Mouse (Mus musculus) E14TG2a.4 (cell line): ENCODE results near the gene Rapgef3.

ENCODE experiments used
- H3K27me3 ChIP-seq: 2 replicates; pipeline ENCODE4 v1.6.1; 2014; ENCODE audit warnings: low read length, control low read depth; ENCODE audit not compliant: insufficient read depth
- H3K36me3 ChIP-seq: 2 replicates; pipeline ENCODE4 v1.6.1; 2014; ENCODE audit warnings: low read length, control low read depth; ENCODE audit not compliant: insufficient read depth
- H3K4me1 ChIP-seq: replicated peaks from 2 replicates; pipeline ENCODE4 v1.6.1; 2014; ENCODE audit warnings: low read depth, low read length, control low read depth
- H3K4me3 ChIP-seq: replicated peaks from 2 replicates; pipeline ENCODE4 v1.5.1; 2014; ENCODE audit warnings: mild to moderate bottlenecking, low read length
- H3K9me3 ChIP-seq: 2 replicates; pipeline ENCODE4 v1.6.1; 2014; ENCODE audit warnings: low read length, control low read depth
- CTCF ChIP-seq: conservative IDR thresholded peaks from 2 replicates; pipeline ENCODE4 v1.5.1; 2014; ENCODE audit warnings: low read length
- NANOG ChIP-seq: IDR thresholded peaks from 2 replicates; pipeline ENCODE4 v1.6.1; 2014; ENCODE audit warnings: borderline replicate concordance, low read length, mixed read lengths
- POU5F1 ChIP-seq: IDR thresholded peaks from 2 replicates; pipeline ENCODE4 v1.6.1; 2014; ENCODE audit warnings: low read length, borderline replicate concordance

Gene Rapgef3

GRCm38 (mm10) chr15:97742600-97742999, 25.2 kb downstream of the Rapgef3 start:
- Histone ChIP-seq H3K9me3 (peaks cover 16% of the 10 kb centered on the region), H3K27me3 (peaks cover 3% of the 10 kb centered on the region; the same call in 1 of the 2 replicates), H3K4me1 (peaks cover 5% of the 10 kb centered on the region), H3K4me3 (no peak overlapping the region), H3K36me3 (peaks cover 21% of the 10 kb centered on the region)
- no peak for TF ChIP-seq POU5F1
- no peak for TF ChIP-seq CTCF
- TF ChIP-seq NANOG, result no peak

GRCm38 (mm10) chr15:97742074-97742473, 25.7 kb downstream of the Rapgef3 start:
- Histone ChIP-seq H3K27me3 (peaks cover 3% of the 10 kb centered on the region; the same call in 1 of the 2 replicates), H3K36me3 (peaks cover 19% of the 10 kb centered on the region), H3K4me1 (peaks cover 5% of the 10 kb centered on the region), H3K9me3 (peaks cover 21% of the 10 kb centered on the region), H3K4me3 (no peak overlapping the region)
- TF ChIP-seq NANOG (no peak), POU5F1 (no peak), CTCF (no peak)

- H3K4me3 ChIP-seq, result no peak overlapping the region
- TF ChIP-seq CTCF, result no peak
- no peak for TF ChIP-seq POU5F1
- no peak for TF ChIP-seq NANOG
- H3K27me3 ChIP-seq, result peaks cover 3% of the 10 kb centered on the region; the same call in 1 of the 2 replicates
- H3K9me3 ChIP-seq, result peaks cover 25% of the 10 kb centered on the region
- H3K36me3 ChIP-seq, result peaks cover 15% of the 10 kb centered on the region
- H3K4me1 ChIP-seq, result peaks cover 5% of the 10 kb centered on the region
Observed at GRCm38 (mm10) chr15:97741662-97742061, 26.1 kb downstream of the Rapgef3 start.

GRCm38 (mm10) chr15:97740283-97740732, 27.5 kb downstream of the Rapgef3 start:
- Histone ChIP-seq H3K27me3 (peaks cover 3% of the 10 kb centered on the region; the same call in 1 of the 2 replicates), H3K9me3 (peaks cover 28% of the 10 kb centered on the region), H3K4me3 (no peak overlapping the region), H3K4me1 (peaks cover 3% of the 10 kb centered on the region), H3K36me3 (peaks cover 5% of the 10 kb centered on the region)
- TF ChIP-seq CTCF, result no peak
- TF ChIP-seq POU5F1, result no peak
- TF ChIP-seq NANOG, result no peak

- Histone ChIP-seq H3K4me3 (no peak overlapping the region), H3K36me3 (no peaks in the 10 kb centered on the region; the same call in 1 of the 2 replicates), H3K27me3 (peaks cover 3% of the 10 kb centered on the region; the same call in 1 of the 2 replicates), H3K4me1 (no peaks in the 10 kb centered on the region), H3K9me3 (peaks cover 31% of the 10 kb centered on the region)
- no peak for TF ChIP-seq NANOG
- TF ChIP-seq POU5F1, result no peak
- no peak for TF ChIP-seq CTCF
Observed at GRCm38 (mm10) chr15:97738923-97739322, 28.8 kb downstream of the Rapgef3 start.

- no peaks in the 10 kb centered on the region for H3K4me1 ChIP-seq
- H3K27me3 ChIP-seq, result no peaks in the 10 kb centered on the region; the same call in 1 of the 2 replicates
- TF ChIP-seq NANOG, result no peak
- TF ChIP-seq POU5F1, result no peak
- no peak for TF ChIP-seq CTCF
- H3K9me3 ChIP-seq, result peaks cover 61% of the 10 kb centered on the region
- H3K4me3 ChIP-seq, result no peak overlapping the region
- H3K36me3 ChIP-seq, result no peaks in the 10 kb centered on the region; the same call in 1 of the 2 replicates
Observed at GRCm38 (mm10) chr15:97731988-97732387, 35.8 kb downstream of the Rapgef3 start.

- no peak within 1 kb of the TSS for H3K4me3 ChIP-seq
- H3K36me3 ChIP-seq, result no peaks in the 10 kb centered on the region
- H3K4me1 ChIP-seq, result no peaks in the 10 kb centered on the region
- H3K9me3 ChIP-seq, result peaks cover 55% of the 10 kb centered on the region
- no peaks in the 10 kb centered on the region; the same call in 1 of the 2 replicates for H3K27me3 ChIP-seq
- TF ChIP-seq NANOG (no peak), CTCF (no peak), POU5F1 (no peak)
Observed at GRCm38 (mm10) chr15:97731111-97731510, 36.7 kb downstream of the Rapgef3 start, which contains the start of gene Endou. Gene Endou, minus strand, starts transcription at chr15:97731339.

GRCm38 (mm10) chr15:97730365-97730764, 37.4 kb downstream of the Rapgef3 start:
- no peak for TF ChIP-seq CTCF
- no peak for TF ChIP-seq NANOG
- no peak for TF ChIP-seq POU5F1
- Histone ChIP-seq H3K27me3 (no peaks in the 10 kb centered on the region; the same call in 1 of the 2 replicates), H3K36me3 (no peaks in the 10 kb centered on the region), H3K4me3 (no peak overlapping the region), H3K9me3 (peaks cover 55% of the 10 kb centered on the region), H3K4me1 (no peaks in the 10 kb centered on the region)

- Histone ChIP-seq H3K27me3 (no peaks in the 10 kb centered on the region; the same call in 1 of the 2 replicates), H3K9me3 (peaks cover 50% of the 10 kb centered on the region), H3K4me1 (no peaks in the 10 kb centered on the region), H3K4me3 (no peak overlapping the region), H3K36me3 (no peaks in the 10 kb centered on the region)
- TF ChIP-seq POU5F1, result no peak
- TF ChIP-seq CTCF, result no peak
- TF ChIP-seq NANOG, result no peak
Observed at GRCm38 (mm10) chr15:97728804-97729203, 39.0 kb downstream of the Rapgef3 start.
